Mouse (Mus musculus): ENCODE measurements around the gene Pimreg. TPM values are rescaled to one million over a fixed set of nuclear protein-coding genes. Genes with fewer than 3 reads are reported as not detected.

The Pimreg gene
- polyA plus RNA-seq, 1 experiment: 156 TPM

GRCm38 (mm10) chr11:72014674-72015073, 27.2 kb upstream of the Pimreg start:
- no peak for TF ChIP-seq MYOG (IDR thresholded peaks at IDR 0.05; ENCODE audit: control insufficient read depth, extremely low read depth, insufficient read length)
- Histone ChIP-seq H3K36me3 (ENCODE audit: control insufficient read depth, insufficient read depth) (no peaks in the 10 kb centered on the region), H3K4me3 (ENCODE audit: insufficient read depth, poor library complexity, severe bottlenecking) (no peak overlapping the region), H3K79me3 (ENCODE audit: low read depth) (no peaks in the 10 kb centered on the region), H3K27me3 (ENCODE audit: control insufficient read depth, insufficient read depth, insufficient read length) (peaks cover 20% of the 10 kb centered on the region), H3K79me2 (ENCODE audit: control insufficient read depth, insufficient read depth) (no peaks in the 10 kb centered on the region), H3ac (ENCODE audit: control insufficient read depth, insufficient read length, low read depth) (no peak overlapping the region)

GRCm38 (mm10) chr11:72016518-72017252, 25.1 kb upstream of the Pimreg start:
- Histone ChIP-seq H3ac (ENCODE audit: control insufficient read depth, insufficient read length, low read depth) (no peak overlapping the region), H3K4me3 (ENCODE audit: insufficient read depth, poor library complexity, severe bottlenecking) (no peak overlapping the region), H3K36me3 (ENCODE audit: control insufficient read depth, insufficient read depth) (no peaks in the 10 kb centered on the region), H3K79me3 (ENCODE audit: low read depth) (no peaks in the 10 kb centered on the region), H3K27me3 (ENCODE audit: control insufficient read depth, insufficient read depth, insufficient read length) (peaks cover 11% of the 10 kb centered on the region), H3K79me2 (ENCODE audit: control insufficient read depth, insufficient read depth) (no peaks in the 10 kb centered on the region)
- TF ChIP-seq FOSL1 (IDR thresholded peaks at IDR 0.05; ENCODE audit: insufficient read depth, low read length, poor library complexity, severe bottlenecking) (no peak), CTCF (IDR thresholded peaks at IDR 0.05; ENCODE audit: control insufficient read depth, insufficient read depth, insufficient read length) (no peak), MYOG (IDR thresholded peaks at IDR 0.05; ENCODE audit: control insufficient read depth, extremely low read depth, insufficient read length) (no peak), USF1 (IDR thresholded peaks at IDR 0.05; ENCODE audit: low read depth) (no peak), CEBPB (IDR thresholded peaks at IDR 0.05; ENCODE audit: low read depth) (no peak), MYOD1 (IDR thresholded peaks at IDR 0.05; ENCODE audit: control insufficient read depth, insufficient read length, low read depth) (no peak), MAX (IDR thresholded peaks at IDR 0.05) (no peak)

DNA sequence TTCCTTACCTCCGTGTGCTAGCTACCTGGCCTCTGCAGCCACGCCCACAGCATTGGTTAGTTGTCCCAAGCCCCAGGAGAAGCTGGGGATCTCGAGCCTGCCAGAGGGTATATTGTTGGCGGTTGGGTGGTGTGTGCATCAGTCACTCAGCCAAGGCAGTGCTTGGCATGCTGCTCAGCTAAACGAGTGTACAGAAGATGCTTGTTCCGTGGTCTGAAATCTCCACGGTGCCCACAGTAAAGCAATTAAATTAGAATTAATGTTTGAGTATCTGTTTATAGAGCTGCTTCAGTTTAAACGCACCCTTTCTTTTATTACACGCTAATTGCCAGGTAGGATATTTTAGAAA, 24.6 kb upstream of the Pimreg start:
- no peaks in the 10 kb centered on the region for H3K36me3 ChIP-seq (ENCODE audit: control insufficient read depth, insufficient read depth)

DNA sequence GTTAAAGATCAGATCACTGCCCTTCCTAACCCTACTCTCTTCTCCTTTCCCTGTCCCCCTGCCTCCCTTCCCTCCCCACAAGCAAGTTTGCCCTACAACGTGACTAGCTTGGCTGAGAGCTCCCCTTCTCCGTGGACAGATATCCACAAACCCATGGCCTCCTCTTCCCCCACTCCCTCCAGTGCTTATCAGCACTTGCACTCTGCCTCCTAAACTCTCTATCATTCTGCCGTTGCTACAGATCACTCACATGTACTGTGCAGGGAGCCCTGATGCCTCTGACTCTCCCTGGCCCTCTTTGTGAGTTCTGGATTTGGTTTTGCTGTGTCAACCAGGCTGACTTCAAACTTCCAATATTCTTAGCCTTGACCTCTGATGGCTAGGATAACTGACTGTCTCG, 20.8 kb upstream of the Pimreg start:
- H3K36me3 ChIP-seq (ENCODE audit: control insufficient read depth, insufficient read depth): no peaks in the 10 kb centered on the region
- TF ChIP-seq MYOD1 (IDR thresholded peaks at IDR 0.05; ENCODE audit: control insufficient read depth, insufficient read length, low read depth) (no peak), CEBPB (IDR thresholded peaks at IDR 0.05; ENCODE audit: low read depth) (no peak), FOSL1 (IDR thresholded peaks at IDR 0.05; ENCODE audit: insufficient read depth, low read length, poor library complexity, severe bottlenecking) (no peak), USF1 (IDR thresholded peaks at IDR 0.05; ENCODE audit: low read depth) (no peak), CTCF (IDR thresholded peaks at IDR 0.05; ENCODE audit: control insufficient read depth, insufficient read depth, insufficient read length) (no peak), MAX (IDR thresholded peaks at IDR 0.05) (no peak), MYOG (IDR thresholded peaks at IDR 0.05; ENCODE audit: control insufficient read depth, extremely low read depth, insufficient read length) (no peak)
- H3K27me3 ChIP-seq (ENCODE audit: control insufficient read depth, insufficient read depth, insufficient read length): peaks cover 6% of the 10 kb centered on the region
- no peaks in the 10 kb centered on the region for H3K79me2 ChIP-seq (ENCODE audit: control insufficient read depth, insufficient read depth)
- no peak overlapping the region for H3K4me3 ChIP-seq (ENCODE audit: insufficient read depth, poor library complexity, severe bottlenecking)
- no peaks in the 10 kb centered on the region for H3K79me3 ChIP-seq (ENCODE audit: low read depth)
- no peak overlapping the region for H3ac ChIP-seq (ENCODE audit: control insufficient read depth, insufficient read length, low read depth)

More for the DNA sequence above, 24.6 kb upstream of the Pimreg start:
- Histone ChIP-seq H3K4me3 (ENCODE audit: insufficient read depth, poor library complexity, severe bottlenecking) (no peak overlapping the region), H3K79me3 (ENCODE audit: low read depth) (no peaks in the 10 kb centered on the region), H3ac (ENCODE audit: control insufficient read depth, insufficient read length, low read depth) (no peak overlapping the region), H3K27me3 (ENCODE audit: control insufficient read depth, insufficient read depth, insufficient read length) (peaks cover 11% of the 10 kb centered on the region), H3K79me2 (ENCODE audit: control insufficient read depth, insufficient read depth) (no peaks in the 10 kb centered on the region)
- no peak for TF ChIP-seq MYOG (IDR thresholded peaks at IDR 0.05; ENCODE audit: control insufficient read depth, extremely low read depth, insufficient read length)
- no peak for TF ChIP-seq MYOD1 (IDR thresholded peaks at IDR 0.05; ENCODE audit: control insufficient read depth, insufficient read length, low read depth)
- no peak for TF ChIP-seq MAX (IDR thresholded peaks at IDR 0.05)
- TF ChIP-seq CTCF (IDR thresholded peaks at IDR 0.05; ENCODE audit: control insufficient read depth, insufficient read depth, insufficient read length): no peak
- TF ChIP-seq CEBPB (IDR thresholded peaks at IDR 0.05; ENCODE audit: low read depth): no peak
- TF ChIP-seq USF1 (IDR thresholded peaks at IDR 0.05; ENCODE audit: low read depth): no peak
- no peak for TF ChIP-seq FOSL1 (IDR thresholded peaks at IDR 0.05; ENCODE audit: insufficient read depth, low read length, poor library complexity, severe bottlenecking)

DNA sequence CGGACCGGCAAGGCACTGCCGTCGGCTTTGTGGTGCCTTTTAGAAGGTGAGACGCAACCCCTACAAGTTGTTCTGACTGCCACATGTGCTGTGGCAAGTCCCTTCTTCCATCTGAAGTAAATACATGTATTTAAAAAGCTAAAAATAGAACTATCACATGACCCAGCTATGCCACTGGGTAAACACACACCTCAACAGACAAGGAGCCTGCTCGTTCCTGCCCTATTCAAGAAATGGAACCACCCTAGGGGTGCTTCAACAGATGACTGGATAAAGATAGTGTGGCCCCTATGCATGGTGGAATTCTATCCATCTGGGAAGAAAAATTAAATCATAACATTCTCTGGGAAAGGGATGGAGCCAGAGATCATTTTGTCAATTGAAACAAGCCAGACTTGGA, 19.0 kb upstream of the Pimreg start:
- TF ChIP-seq CTCF (IDR thresholded peaks at IDR 0.05; ENCODE audit: control insufficient read depth, insufficient read depth, insufficient read length) (no peak), FOSL1 (IDR thresholded peaks at IDR 0.05; ENCODE audit: insufficient read depth, low read length, poor library complexity, severe bottlenecking) (no peak), MYOG (IDR thresholded peaks at IDR 0.05; ENCODE audit: control insufficient read depth, extremely low read depth, insufficient read length) (no peak), USF1 (IDR thresholded peaks at IDR 0.05; ENCODE audit: low read depth) (no peak), MYOD1 (IDR thresholded peaks at IDR 0.05; ENCODE audit: control insufficient read depth, insufficient read length, low read depth) (no peak), CEBPB (IDR thresholded peaks at IDR 0.05; ENCODE audit: low read depth) (no peak), MAX (IDR thresholded peaks at IDR 0.05) (no peak)
- Histone ChIP-seq H3K27me3 (ENCODE audit: control insufficient read depth, insufficient read depth, insufficient read length) (peaks cover 9% of the 10 kb centered on the region), H3K4me3 (ENCODE audit: insufficient read depth, poor library complexity, severe bottlenecking) (no peak overlapping the region), H3K79me3 (ENCODE audit: low read depth) (no peaks in the 10 kb centered on the region), H3ac (ENCODE audit: control insufficient read depth, insufficient read length, low read depth) (no peak overlapping the region), H3K36me3 (ENCODE audit: control insufficient read depth, insufficient read depth) (no peaks in the 10 kb centered on the region), H3K79me2 (ENCODE audit: control insufficient read depth, insufficient read depth) (no peaks in the 10 kb centered on the region)

DNA sequence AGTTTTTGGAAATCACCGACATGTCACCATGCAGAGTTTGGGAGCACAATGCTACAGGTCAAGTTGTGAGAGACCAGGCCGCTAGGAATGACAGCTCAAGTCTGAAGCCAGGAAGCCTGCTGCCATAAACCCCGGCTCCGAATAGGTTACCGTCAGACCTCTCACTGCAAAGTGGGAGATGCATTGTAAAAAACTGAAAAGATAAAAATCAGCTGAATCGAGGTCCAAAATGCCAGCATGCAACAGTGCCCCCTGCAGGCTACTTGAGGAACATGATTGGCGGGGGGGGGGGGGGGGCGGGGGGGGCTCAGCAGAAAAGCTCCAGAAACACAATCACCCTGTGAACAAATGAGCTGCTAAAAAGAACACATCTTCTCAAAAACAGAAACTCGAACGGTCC, 18.3 kb upstream of the Pimreg start:
- Histone ChIP-seq H3K79me2 (ENCODE audit: control insufficient read depth, insufficient read depth) (no peaks in the 10 kb centered on the region), H3K4me3 (ENCODE audit: insufficient read depth, poor library complexity, severe bottlenecking) (no peak overlapping the region), H3K27me3 (ENCODE audit: control insufficient read depth, insufficient read depth, insufficient read length) (peaks cover 7% of the 10 kb centered on the region), H3K79me3 (ENCODE audit: low read depth) (no peaks in the 10 kb centered on the region), H3ac (ENCODE audit: control insufficient read depth, insufficient read length, low read depth) (no peak overlapping the region), H3K36me3 (ENCODE audit: control insufficient read depth, insufficient read depth) (no peaks in the 10 kb centered on the region)
- TF ChIP-seq CTCF (IDR thresholded peaks at IDR 0.05; ENCODE audit: control insufficient read depth, insufficient read depth, insufficient read length): no peak
- TF ChIP-seq MYOG (IDR thresholded peaks at IDR 0.05; ENCODE audit: control insufficient read depth, extremely low read depth, insufficient read length): no peak
- no peak for TF ChIP-seq FOSL1 (IDR thresholded peaks at IDR 0.05; ENCODE audit: insufficient read depth, low read length, poor library complexity, severe bottlenecking)
- TF ChIP-seq USF1 (IDR thresholded peaks at IDR 0.05; ENCODE audit: low read depth): no peak
- no peak for TF ChIP-seq MAX (IDR thresholded peaks at IDR 0.05)
- no peak for TF ChIP-seq CEBPB (IDR thresholded peaks at IDR 0.05; ENCODE audit: low read depth)
- TF ChIP-seq MYOD1 (IDR thresholded peaks at IDR 0.05; ENCODE audit: control insufficient read depth, insufficient read length, low read depth): no peak
